Mouse (Mus musculus) kidney, postnatal 14 days (tissue): ENCODE measurements around the gene Gm28035.

ENCODE experiments used
- DNase-seq: peaks from one replicate; pipeline ENCODE4 v3.0.0; 2022; ENCODE audit warnings: mixed read lengths

The Gm28035 gene

DNA sequence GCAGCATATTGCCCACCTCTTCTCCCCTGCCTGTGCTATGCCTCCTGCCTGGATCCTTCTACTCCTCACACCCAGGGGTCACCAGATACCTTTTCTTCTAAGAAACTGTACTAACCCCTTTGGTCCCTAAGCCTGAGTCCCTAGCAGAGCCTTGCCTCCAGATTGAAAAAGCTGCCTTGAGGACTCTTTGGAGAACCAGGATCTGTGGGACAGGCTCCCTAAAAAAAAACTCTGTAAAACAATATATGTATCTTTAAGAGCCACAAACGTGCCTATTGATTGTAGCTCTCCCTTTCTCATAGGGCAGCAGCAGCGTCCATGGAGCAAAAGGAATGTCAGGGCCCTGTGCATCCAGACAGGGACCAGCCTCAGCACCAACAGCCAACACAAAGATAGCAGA is at the start of gene Gm28035:
Gene Gm28035, plus strand, starts transcription at position 301 of the 400 bp plus-strand sequence.
- no peak for DNase-seq

DNA sequence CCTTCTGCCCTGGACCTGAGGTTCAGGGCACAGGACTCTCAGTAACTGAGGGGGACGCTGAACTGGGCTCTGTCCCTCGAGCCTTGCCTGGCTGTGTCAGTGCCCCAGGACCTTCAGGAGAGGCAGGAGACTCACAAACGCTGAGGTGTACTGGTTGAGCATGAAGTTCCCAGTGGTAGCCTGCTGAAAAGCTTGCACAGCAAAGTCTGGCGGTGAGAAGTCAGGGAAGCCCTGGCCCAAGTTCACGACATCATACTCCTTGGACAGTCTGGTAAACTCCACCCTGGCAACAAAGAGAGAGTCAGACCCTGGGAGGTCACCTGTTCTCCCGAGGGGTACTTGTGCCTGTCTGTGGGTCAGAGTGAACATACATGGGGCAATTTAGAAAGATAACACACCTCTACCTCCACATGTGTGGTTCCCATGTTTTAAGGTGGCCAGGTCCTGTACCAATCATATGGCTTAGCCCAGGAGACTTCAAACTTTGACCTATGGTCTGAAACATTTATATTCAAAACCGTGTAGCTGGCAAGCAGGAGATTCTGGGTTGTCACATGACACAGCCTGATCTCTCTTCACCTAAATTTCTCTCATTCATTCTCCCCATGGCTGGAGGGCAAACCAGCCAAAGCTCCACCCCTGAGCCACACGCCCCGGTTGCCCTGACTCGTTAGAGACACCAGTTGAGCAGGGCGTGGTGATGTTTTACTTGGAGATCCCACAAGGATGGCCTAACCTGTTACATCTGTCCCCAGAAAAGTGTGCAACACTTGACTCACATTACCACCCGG is 48.4 kb upstream of the Gm28035 start:
- DNase-seq, result peak; percentile 62

DNA sequence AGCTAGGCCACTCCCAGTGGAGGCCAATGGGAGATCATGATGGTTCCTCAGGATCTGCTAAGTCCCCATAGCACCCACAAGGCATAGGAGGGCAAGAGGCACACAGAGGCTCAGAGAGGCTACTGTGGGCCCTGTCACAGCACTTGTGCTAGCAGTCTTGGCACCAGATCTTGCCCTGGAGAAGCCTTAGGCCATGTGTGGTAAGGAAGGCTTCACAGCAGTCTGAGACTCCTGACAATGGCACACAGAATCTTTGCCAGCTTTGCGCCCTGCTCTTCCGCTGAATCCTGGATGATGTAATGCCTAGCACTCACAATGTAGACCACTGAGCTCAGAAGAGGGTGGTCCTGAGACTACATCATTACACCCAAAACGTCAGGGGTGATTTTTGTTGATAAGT is 45.7 kb upstream of the Gm28035 start:
- no peak for DNase-seq

DNA sequence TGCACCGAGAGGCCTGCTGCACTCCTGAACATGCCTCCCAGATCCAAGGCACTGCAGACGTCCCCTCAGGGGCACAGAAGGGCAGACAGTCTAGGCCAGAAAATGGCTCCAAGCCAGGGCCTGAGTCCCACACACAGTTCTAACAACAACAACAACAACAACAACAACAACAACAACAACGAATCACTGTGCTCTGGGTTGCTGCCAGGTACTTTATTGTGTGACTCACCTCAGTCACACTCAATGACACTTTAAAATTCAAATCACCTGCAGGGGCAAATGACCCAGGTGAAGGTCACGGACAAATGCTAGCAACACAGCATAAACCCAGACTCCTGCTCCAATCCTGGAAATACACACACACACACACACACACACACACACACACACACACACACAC is 42.3 kb upstream of the Gm28035 start:
- peak; percentile 64 for DNase-seq

DNA sequence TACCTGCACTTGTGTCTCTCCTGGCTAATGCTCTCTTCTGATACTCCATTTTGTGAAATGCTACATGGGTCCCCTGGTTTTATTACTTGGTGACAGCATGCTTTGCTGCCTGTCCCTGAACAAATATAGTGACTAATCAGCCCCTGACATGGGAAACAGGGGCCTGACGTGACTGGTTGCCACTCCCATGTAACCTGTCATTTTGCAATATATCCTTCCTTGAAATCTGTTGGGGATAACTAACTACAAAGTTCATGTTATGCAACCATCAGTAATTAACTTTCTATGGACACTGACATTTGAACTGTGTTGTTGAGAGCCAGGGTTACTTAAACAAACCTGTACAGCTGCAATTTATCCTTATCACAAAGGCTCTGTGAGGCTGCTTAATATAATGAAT is 40.4 kb upstream of the Gm28035 start:
- DNase-seq, result no peak

DNA sequence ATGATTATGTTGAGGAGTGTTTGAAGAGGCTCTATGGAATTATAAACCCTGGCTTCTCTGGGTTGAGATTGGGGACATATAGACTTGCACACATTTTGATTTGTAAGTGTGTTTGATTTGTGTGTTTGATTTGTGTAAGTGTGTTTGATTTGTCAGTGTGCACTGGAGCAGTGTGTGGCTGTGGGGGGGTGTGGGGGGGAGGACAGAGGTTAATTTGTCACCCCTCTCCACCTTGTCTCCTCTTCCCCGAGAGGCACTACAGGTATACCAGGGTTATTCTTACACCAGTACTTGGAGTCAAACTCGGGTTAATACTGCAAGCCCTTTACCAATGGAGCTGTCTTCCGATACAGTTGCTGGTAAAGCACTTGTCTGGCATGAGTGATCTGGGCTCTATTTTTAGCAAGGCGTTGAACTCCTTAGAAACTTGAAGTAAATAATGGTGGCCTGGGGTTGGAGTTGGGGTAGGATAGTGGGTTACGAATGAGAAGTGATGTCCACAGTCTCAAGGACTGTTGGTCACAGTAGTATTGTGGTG is 39.9 kb upstream of the Gm28035 start:
- no peak for DNase-seq

DNA sequence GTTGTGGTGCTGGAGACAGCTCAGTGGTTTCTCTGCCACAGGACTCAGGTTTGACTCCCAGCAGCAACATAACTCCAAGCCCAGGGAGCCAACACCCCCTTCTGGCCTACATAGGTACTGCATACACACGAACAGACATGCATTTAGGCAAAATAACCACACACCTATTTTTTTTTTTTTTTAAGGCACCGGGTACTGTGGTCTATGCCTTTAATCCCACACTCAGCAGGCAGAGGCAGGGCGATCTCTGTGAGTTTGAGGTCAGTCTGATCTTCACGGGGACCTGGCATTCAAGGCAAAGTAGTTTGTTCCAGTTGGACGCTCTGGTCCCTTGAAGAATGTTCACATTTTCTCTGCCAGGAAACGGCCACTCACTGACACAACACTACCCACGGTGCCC is 36.9 kb upstream of the Gm28035 start:
- no peak for DNase-seq

DNA sequence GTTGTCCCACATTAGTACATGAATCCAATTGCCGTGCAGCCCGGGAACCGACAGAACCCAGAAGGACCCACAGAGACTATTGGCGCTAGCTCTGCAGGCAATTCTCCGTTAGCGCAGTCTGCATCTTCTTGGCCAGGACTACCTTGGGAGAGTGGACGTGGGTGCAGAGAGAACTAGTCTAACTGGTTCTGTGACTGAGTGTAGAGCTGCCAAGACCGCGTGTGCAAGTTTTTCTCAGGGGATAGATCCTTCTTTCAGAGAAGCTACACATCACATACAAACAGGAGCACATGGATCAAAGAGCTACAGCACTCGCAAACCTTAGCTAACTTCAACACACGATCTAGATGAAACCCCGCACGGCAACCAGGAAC is 35.1 kb upstream of the Gm28035 start:
- DNase-seq, result no peak

DNA sequence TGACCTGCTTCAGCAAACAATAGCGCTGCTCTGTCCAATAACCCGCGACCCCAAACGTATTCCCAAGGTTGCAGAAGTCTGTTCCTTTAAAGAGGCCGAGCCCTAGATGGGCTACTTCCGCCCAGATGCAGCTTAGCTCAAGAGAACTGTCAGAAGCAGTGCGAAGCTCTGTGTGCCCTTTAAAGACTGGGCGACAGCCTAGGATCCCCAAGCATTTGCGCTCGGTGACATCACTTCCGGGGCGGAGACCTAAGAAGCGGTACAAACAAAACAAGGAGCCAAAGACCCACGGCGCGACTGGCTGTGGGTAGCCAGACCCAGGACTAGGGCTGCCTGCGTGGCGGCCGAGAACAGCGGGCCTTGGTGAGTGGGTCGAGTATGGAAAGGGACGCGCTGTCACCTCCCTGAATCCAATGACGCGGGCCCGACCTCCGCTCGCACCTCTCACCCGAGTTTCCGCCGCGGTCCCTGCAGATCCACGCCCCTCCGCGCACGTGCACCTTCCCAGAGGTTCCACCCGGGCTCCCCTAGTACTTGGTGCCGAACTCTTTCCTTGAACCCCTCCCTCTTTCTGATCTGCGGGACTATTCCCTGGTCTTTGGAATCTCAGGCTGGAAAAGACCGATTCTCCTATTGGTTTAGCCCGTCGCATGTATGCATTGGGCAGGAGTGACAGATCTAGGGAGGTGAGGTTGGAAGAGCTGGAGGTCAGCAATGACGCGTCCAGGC is 34.6 kb upstream of the Gm28035 start, which contains the start of gene Kyat1:
Gene Kyat1, minus strand, starts transcription at position 219 of the 729 bp plus-strand sequence.
- peak; percentile 96 for DNase-seq

DNA sequence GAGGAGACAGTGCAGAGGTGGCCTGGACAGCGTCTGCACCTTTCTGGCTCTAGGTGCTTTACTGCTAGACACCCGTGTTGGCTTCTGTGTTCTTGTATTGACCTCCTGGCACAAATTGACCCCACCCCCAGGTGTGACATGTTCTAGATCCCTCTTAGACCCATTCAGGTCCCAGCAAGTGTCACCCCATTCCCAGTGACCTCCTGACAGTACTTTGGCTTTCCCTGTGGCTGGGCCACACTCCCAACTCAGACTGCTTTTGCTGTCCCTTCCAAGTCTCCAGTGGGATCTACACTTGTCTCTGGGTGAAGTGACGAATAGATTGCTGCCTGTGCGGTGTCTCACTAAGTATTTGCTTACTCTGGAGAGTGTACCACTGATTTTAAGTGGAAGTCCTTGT is 33.0 kb upstream of the Gm28035 start:
- no peak for DNase-seq

DNA sequence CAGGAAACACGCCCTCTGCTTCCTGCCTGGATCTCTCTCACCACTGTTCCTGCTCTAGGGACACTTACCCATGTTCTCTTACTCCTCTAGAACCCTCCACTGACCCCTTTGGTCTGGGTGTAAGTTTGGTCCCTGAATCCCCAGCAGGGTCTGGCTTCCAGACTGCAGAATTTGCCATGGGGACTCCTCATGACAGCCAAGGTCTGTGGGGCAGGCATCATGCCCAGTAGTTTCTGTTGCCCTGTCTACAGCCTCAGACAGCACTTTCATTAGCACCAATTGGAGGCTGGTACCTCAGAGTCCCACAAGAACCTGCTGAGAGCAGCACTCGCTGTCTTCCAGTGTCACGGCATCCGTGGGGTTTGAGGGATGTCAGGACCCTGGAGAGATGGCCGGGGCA is 32.5 kb upstream of the Gm28035 start:
- no peak for DNase-seq

DNA sequence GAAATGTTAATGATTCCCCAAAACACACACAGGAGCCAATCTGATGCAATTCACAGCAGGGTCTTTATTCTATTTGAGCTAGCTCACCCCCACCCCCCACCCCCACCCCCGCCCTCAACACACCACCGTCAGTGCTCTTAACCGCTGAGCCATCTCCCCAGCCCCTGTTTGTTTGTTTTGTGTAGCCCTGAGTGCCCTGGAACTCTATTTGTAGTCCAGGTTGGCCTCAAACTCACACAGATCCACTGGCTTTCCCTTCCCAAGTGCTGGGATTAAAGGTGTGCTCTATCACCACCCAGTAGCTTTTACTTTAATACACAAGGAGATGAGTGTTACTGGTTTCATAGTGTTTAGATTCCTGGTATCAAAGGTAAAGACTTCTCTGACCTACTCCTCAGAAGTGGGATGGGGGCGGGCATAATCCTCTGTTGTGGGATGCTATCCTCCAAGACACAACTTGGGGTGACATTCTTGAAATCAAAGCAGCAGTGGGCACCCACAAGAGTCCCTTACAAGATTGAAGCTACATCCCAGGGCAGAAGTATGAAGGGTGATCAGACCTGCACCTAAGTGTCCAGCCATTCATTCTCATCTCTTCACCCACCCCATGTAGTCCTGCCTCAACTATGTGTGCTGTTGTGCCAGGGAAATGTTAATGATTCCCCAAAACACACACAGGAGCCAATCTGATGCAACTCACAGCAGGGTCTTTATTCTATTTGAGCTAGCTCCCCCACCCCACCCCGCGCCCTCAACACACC is 28.8 kb upstream of the Gm28035 start:
- no peak for DNase-seq

DNA sequence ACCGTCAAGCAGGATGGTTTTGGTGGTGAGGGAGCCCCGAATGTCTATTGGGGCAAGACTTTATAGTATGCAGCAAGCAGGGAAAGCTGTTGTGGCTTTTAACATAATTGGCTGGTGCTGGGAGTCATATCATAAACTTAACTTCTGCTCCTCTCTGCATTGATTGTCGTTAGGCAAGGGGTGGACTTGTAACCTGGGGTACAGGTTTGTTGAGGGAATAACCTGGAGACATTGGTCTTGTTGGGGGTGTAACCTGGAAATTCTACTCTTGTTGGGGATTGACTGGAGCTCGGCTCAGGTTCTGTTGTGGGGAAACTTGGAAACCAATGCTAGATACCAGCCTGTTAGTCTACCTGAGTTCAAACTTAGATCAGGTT is 28.2 kb upstream of the Gm28035 start:
- DNase-seq, result no peak

DNA sequence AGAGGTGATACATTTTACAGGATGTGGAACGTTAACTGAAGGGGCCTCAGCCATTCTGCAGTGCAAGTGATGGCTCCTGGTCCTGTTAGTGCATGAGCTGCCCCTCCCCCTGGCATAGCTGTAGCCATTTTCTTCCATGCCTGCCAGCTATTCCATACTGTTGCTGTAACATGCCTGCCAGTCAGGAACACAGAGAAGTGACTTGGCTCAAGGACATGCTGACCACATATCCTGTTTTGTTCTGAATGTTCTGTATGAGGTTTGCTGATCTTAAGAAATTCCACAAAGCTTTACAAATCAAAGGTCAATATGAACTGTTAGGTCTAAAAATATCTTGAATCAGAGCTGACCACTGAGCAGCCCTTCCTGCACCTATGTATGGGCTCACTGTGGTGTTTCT is 27.4 kb upstream of the Gm28035 start:
- DNase-seq, result peak; percentile 36

DNA sequence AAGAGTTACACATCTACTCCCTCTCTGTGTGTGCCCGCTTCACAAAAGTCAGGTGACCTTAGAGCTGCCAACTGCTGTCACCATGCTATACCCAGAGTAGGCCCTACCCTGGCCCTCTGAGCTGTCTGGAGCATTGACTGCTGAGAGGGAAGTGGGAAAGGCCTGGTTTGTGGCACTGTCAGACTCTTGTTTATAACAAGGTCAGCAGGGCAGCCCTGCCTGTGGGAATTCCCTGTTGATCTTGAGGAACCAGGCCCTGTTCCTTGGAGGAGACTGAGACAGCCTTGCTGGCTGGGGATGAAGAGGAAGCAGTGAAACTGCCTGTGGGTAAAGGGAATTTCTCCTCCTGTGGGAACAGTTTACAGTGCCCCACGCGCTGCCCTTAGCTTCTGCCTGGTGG is 25.6 kb upstream of the Gm28035 start:
- no peak for DNase-seq

DNA sequence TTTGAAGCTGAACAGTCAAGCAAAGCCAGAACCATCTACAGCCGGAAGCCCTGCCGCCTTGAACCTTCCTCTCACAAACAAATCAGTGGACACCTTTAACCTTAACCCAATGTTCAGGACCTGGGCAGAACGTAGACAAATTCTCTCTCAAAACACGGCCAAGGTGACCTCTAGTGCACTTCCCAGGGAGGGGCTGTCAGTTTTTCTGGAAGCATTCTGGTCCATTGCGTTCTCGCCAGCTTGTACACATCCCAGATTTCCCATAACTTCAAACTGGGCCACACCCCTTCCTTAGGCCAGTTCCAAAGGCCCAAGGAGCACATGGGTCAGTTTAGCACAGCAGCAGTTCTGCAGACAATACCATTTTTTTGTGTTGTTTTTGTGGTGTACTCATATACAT is 24.9 kb upstream of the Gm28035 start:
- peak; percentile 48 for DNase-seq

DNA sequence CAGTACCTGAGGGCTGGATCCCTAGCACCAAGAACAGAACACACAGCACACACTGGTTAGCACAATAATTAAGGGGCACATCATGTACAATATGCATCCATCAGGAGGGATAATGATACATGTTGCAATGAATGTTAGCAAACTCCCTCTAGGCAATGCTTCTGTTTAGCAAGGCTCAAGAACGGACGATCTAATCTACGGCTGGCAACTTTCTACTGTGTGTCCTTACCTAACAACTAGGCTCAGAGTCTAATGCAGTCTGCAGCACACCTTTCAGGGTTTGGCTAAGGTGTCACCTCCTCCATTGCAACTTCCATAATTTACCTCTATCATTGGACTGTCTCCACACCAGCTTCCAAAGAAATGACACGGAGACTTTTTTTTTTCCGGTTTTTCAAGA is 24.1 kb upstream of the Gm28035 start:
- no peak for DNase-seq

DNA sequence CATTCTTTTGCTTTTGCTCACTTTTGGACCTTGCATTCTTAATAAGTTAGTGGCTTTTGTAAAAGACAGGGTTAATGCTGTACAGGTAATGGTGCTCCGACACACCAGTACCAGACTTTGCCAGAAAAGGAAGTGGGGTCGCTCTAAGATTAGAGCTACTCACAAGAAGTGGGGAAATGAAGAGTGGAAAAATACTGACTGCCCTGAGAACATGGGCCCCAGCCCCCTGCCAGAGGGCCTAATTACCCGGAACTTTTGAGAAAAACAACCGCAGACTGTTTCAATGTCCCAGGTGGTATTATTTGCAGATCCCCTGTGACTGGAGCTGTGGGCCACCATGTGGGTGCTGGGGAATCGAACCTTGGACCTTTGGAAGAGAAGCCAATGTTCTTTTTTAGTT is 4.8 kb upstream of the Gm28035 start:
- no peak for DNase-seq

DNA sequence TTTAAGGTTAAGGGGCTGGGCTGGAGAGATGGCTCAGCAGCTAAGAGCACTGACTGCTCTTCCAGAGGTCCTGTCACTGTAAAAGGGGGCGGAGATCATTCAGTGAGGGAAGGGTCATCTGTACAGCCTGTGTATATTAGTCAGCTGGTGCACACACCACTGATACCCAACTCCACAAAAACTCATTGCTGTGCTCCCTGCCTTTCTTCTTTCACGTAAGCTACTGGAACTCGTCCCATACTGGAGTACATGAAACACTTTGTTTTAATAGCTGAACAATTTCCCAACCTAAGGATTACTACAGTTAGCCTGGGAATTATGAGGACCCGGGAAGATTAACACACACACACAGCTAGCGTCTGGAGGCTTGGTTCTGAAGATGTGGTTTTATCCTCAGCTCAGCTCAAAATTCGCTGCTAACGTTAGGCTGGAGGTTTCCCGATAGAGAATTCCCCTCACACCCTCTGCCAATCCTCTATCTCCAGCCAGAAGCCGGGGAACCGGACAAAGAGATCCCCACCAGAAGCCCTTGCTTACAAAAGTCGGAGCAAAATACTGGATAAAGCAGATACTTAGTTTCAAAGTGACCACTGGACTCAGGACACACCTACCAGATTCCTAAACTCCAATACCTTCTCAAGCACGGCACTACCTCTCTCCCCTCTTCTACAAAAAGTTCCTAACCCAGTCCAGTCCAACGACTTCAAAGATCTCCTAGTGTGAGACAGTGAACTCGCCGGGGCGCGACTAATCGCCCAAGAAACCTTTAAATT is 3.8 kb upstream of the Gm28035 start:
- DNase-seq, result peak; percentile 35

DNA sequence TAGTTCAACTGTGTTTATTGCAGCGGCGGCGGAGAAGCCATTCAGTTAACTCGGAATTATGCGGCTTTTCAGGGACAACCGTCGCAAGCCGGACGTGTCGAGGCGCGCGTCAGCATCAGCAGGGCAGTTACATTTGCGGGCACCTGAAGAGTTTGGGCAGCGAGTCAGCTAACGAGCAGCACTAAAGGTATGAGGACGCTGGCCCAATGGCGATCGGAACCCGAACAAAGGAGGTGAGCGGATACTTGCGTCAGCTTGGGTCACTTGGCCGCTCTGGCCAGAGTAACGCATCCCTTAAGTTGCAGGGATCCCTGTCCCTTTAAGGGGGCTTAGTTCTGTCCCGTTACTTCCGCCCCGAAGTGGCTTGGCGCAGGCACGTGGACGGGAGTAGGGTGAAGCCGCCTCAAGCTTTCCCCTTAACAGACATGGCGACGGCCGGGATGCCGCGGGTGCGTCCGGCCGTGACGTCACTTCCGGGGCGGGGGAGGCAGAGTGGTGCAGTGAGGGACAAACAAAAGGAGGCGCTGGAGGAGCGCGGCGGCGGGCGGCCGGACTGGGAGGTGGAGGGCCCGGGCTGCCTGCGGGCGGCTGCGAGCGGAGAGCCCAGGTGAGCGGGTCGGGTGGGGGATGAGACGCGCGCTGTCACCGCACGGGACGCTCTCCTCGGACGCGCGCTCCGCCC is 3.0 kb upstream of the Gm28035 start, which contains the start of gene Lrrc8a:
Gene Lrrc8a, plus strand, starts transcription at position 517 of the 682 bp plus-strand sequence.
- DNase-seq, result peak; percentile 100

DNA sequence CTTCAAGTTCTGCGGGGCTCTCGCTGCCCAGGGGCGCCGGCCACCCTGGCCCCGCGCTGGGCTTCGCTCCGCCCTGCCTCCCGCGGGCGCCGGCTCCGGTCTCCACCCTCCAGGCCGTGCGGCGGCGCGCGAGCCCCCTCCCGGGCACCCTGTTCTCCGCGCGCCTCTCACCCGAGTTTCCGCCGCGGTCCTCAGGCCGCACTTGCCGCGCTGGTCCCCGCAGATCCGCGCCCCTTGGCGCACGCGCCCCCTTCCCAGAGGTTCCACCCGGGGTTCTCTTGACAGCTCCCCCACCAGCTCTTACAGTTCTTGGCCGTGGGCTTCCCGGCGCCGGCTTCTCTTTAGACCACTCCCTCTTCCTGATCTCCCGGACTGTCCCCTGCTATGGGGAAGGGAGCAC is 2.5 kb upstream of the Gm28035 start:
- DNase-seq, result peak; percentile 89

DNA sequence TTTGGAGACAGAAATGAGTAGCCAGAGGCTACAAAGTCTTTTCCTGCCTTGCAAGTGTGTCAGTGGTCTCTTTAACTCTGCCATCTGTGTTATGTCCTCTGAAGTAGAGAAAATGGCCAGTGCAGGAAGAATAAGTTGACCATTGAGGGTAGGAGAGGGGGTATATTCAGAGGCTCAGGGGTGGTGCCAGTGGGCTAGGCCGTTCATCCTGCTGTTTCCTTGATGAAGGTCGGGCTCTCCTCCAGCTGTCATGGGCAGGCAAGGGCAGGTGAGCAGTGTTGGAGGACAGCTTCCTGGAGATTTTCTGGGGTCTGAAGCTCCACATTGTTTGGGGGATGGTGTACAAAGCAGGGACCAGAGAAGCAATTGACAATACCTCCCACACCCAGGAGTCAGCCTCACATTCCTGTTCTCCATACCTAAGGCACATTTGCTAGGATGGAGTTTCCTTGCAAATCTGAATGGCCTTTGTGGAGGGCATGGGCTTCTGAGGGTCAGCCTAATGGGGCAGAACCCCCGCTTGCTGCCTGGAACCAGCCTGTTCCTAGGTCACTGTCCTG is 1.4 kb upstream of the Gm28035 start:
- no peak for DNase-seq
